Mouse (Mus musculus) forebrain, embryonic 10.5 days (tissue): ENCODE results near the gene Spns1. TPM values are rescaled to one million over a fixed set of nuclear protein-coding genes. Genes with fewer than 3 reads are reported as not detected.

ENCODE experiments used
- DNase-seq: peaks from one replicate; pipeline ENCODE4 v3.0.0-alpha.2; 2017; ENCODE audit warnings: low spot score; ENCODE audit errors: extremely low spot score
- H3K27ac ChIP-seq: fragments of 300-500 bp; sonication (generic); 2 replicates; pipeline ENCODE4 v1.5.1; 2016; ENCODE audit warnings: mild to moderate bottlenecking
- H3K27me3 ChIP-seq: fragments of 300-500 bp; sonication (generic); 2 replicates; pipeline ENCODE4 v1.6.1; 2016; ENCODE audit warnings: mild to moderate bottlenecking; ENCODE audit not compliant: poor library complexity, severe bottlenecking
- H3K36me3 ChIP-seq: fragments of 300-500 bp; sonication (generic); replicated peaks from 2 replicates; pipeline ENCODE4 v1.6.1; 2016; ENCODE audit warnings: mild to moderate bottlenecking, moderate library complexity
- H3K4me1 ChIP-seq: fragments of 300-500 bp; sonication (generic); 2 replicates; pipeline ENCODE4 v1.6.1; 2016
- H3K4me3 ChIP-seq: fragments of 300-500 bp; sonication (generic); 2 replicates; pipeline ENCODE4 v1.5.1; 2016; ENCODE audit warnings: mild to moderate bottlenecking, moderate library complexity
- H3K9me3 ChIP-seq: fragments of 300-500 bp; sonication (generic); 2 replicates; pipeline ENCODE4 v1.6.1; 2016; ENCODE audit warnings: mild to moderate bottlenecking, moderate library complexity
- WGBS: fragments of 180-500 bp; shearing (Covaris S2); methylation state at CpG from one replicate; pipeline ENCODE4 v1.1.7; 2016; 5-methylcytosine and 5-hydroxymethylcytosine counted together
- polyA plus RNA-seq: library from polyadenylated mRNA; unstranded; fragments of >200 nt; fragmentation: Nextera tagmentation; extraction: Ambion mirVana; gene quantifications from 2 replicates; pipeline ENCODE4 v1.2.1, GENCODE M21; 2016

Spns1 gene
- polyA plus RNA-seq, 1 experiment from 2014 or later: 68.6 TPM

DNA sequence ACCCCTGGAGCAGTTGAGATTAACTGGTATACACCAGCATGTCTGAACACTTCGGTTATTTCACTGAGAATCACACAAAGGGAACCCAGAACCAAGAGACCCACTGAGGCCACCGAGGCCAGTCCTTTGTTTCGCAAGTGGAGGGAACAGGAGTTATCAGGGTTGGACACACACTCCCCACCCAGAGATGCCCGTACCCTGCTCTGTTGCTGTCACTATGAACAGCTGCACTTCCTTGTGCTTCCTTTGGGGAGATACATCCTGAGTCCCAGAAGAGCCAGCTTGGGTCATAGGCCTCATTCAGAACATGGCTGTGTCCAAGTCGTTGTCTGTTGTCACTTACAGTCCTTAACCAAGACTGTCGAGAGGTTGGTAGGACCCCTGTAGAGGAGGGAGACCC lies 14.2 kb downstream of the Spns1 start:
- no peak for DNase-seq
- H3K27me3 ChIP-seq: no peaks in the 10 kb centered on the region
- H3K4me3 ChIP-seq: no peak overlapping the region
- H3K27ac ChIP-seq: no peak overlapping the region
- 86% methylated on average over 6 of the region's 6 CpGs for WGBS
- no peaks in the 10 kb centered on the region for H3K4me1 ChIP-seq
- H3K36me3 ChIP-seq: peaks cover 15% of the 10 kb centered on the region; the same call in 1 of the 2 replicates
- no peaks in the 10 kb centered on the region for H3K9me3 ChIP-seq

DNA sequence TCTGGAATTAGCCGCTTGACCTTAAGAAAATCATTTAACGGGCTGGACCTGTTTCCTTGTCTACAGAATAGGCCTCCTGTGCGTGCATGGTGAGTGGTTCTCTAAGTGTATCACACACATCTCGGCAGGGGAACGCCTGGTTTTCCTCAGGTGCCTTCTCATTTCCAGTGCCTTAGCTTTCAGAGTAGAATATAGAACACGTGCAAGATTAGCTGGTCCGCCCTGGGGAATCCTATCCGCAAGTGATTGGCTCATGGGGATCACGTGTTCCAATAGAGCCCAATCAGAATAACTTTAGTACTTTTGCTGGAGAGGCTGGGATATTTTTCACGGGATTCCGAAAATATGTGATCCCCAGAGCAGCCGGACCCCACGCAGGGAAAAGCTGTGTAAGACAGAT lies 18.2 kb downstream of the Spns1 start:
- H3K4me1 ChIP-seq: peaks cover 28% of the 10 kb centered on the region
- peaks cover 2% of the 10 kb centered on the region; the same call in 1 of the 2 replicates for H3K36me3 ChIP-seq
- WGBS: 83% methylated on average over 13 of the region's 13 CpGs
- DNase-seq: no peak
- H3K9me3 ChIP-seq: no peaks in the 10 kb centered on the region
- no peak overlapping the region for H3K27ac ChIP-seq
- no peaks in the 10 kb centered on the region for H3K27me3 ChIP-seq
- no peak overlapping the region for H3K4me3 ChIP-seq

DNA sequence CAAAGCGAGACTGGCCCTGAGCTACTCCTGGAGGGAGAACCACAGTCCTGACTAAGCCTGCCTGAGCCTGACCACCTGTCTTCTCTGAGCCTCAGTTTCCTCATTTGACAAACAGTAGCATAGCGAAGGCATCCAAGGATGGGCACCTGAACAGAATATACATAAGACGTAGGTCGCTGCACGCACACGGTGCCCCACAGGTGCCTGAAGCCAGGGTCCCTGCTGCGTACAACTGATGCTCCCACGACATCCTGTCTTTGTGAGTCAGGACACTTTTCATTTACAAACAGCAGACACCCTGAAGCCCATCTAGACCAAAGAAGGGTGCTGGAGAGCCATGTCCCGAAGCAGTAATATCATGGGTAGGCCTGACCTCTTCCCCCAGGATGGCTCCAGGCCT lies 18.8 kb downstream of the Spns1 start:
- H3K27me3 ChIP-seq: no peaks in the 10 kb centered on the region
- WGBS: 96% methylated on average over 9 of the region's 9 CpGs
- no peak for DNase-seq
- H3K4me3 ChIP-seq: no peak overlapping the region
- no peak overlapping the region for H3K27ac ChIP-seq
- H3K4me1 ChIP-seq: peaks cover 28% of the 10 kb centered on the region
- H3K36me3 ChIP-seq: no peaks in the 10 kb centered on the region
- no peaks in the 10 kb centered on the region for H3K9me3 ChIP-seq

DNA sequence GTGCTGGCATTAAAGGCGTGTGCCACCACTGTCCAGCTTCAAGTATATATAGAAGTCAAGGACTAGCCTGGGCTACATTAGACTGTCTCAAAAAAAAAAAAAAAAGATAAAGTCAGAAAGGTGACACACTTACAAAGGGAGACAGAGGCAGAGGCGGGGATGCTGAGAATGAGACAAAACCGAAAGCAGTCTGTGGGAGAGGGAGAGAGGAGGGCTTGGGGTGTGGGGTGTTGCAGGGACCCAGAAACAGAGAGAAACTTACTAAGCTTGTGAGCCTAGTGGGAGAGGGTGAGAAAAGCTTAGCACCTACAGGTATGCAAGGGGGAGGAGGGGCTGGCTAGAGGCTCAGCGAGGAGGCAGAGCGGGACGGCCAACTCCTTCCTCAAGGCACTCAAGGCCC lies 19.4 kb downstream of the Spns1 start:
- no peak overlapping the region for H3K27ac ChIP-seq
- no peak for DNase-seq
- H3K27me3 ChIP-seq: no peaks in the 10 kb centered on the region
- whole genome bisulfite sequencing: 94% methylated on average over 6 of the region's 6 CpGs
- no peaks in the 10 kb centered on the region for H3K36me3 ChIP-seq
- H3K9me3 ChIP-seq: no peaks in the 10 kb centered on the region
- no peak overlapping the region for H3K4me3 ChIP-seq
- peaks cover 28% of the 10 kb centered on the region for H3K4me1 ChIP-seq

DNA sequence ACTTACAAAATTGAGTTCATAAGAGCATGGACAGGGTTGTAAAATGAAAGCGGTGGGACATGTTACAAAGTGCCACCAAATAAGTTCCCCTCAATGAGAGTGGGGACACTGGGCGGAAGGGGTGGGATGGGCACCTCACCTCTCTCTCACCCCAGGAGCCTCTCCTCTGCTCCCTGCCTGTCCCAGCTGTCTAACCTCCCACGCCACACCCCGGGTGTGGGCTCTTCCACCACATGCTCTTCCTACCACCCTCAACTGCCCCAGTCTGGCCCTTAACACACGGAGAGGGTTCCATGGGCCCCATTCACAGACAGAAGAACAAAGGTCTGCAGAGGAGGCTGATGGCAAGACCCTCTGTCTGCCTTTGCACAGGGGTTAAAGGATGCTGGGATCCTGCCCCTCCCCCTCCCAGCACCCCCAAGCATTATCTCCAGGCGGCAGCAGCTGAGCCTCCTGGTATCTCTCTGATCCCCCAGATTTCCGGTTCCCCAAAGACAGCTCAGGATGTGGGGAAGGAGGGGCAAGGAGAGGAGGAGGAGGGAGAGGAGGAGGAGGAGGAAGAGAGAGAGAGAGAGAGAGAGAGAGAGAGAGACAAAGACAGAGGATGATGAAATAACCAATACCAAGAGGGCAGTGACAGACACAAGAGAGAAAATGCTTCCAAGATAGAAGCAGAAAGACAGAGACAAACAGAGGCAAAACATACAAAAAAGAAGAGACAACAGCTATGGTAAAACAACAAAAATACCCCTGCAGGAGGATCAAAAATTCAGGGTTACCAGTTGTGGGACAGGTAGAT lies 20.3 kb downstream of the Spns1 start:
- no peaks in the 10 kb centered on the region for H3K9me3 ChIP-seq
- WGBS: 47% methylated on average over 7 of the region's 7 CpGs
- no peaks in the 10 kb centered on the region for H3K27me3 ChIP-seq
- H3K4me3 ChIP-seq: no peak overlapping the region
- H3K4me1 ChIP-seq: peaks cover 28% of the 10 kb centered on the region
- peak overlapping the region; percentile 62 for H3K27ac ChIP-seq
- H3K36me3 ChIP-seq: no peaks in the 10 kb centered on the region
- no peak for DNase-seq

DNA sequence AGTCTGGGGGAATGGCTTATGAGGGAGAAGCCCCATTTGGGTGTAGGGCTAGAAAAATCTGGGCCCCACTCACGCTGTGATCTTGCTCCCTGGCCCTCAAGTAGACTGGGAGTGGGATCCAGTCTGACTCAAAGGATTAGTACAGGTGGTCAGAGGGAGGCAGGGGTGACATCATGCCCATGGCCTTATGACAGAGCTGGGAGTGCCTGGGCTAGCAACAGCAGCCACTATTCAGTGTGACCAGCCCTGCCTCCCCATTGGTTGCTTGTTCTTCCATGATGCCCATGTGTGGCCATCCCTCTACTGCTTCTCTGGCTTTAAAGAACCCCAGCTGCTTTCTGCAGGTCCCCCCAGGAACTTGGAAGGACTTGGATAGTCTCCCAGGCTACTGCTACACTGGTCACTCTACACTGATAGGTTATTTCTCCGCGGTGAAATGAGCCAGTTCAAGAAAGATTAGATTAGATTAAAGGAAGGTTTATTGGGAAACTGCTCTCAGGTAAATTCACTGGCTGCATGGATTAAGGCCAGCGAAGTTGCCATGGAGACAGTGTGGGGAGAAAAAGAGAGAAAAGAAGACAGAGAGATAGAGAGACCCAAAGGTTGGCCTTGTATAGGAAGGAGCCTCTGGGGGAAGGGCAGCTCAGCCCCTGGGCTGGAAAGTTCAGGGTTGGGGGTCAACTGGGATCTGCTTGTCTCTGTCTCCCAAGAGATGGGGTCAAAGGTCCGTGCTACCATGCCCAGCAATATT lies 21.2 kb downstream of the Spns1 start:
- Histone ChIP-seq H3K27me3 (no peaks in the 10 kb centered on the region), H3K4me3 (no peak overlapping the region), H3K27ac (no peak overlapping the region), H3K9me3 (no peaks in the 10 kb centered on the region), H3K36me3 (no peaks in the 10 kb centered on the region), H3K4me1 (peaks cover 35% of the 10 kb centered on the region)
- DNase-seq: no peak
- 50% methylated on average over 5 of the region's 5 CpGs for WGBS

DNA sequence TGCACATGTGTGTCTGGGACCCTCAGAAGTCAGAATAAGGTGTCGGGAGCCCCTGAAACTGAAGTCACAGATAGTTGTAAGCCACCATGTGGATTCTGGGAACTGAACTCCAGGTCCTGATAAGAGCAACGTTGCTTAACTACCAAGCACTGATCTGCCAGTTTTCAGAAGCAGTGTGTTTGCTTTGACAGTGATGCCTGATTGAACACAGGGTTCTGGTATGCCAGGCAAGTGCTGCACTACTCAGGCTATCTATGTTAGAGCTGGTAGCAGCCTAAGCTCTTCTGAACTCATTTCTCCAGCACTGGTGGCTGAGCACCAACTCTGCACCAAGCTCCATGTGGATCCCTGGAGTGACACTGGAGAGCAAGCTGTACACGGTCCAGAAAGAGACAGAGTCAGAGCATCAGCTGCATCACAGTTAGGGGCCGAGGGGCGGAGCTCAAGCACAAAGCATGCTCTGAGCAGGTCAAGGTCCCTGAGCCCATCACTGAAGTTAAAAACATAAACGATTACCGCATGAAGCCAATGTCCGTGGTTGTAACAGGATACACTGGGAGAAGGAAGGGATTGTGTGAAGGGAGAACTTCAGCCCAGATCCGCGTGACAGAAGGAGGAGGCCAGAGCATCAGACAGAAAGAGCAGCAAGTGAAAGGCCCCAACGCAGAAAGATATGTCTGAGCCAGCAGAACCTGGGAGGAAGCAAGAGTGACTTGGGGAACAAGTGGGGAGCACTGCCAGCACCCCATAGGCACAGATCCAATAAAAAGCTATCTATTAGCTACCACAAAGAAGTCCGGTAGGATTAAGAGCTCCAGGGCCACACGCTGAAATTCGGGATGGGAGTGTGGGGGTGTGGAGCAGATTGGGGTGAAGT lies 22.3 kb downstream of the Spns1 start:
- WGBS: 58% methylated on average over 14 of the region's 14 CpGs
- Histone ChIP-seq H3K27me3 (no peaks in the 10 kb centered on the region), H3K4me3 (no peak overlapping the region), H3K27ac (0 out of 2 replicates have a peak overlapping the region, but pooled peaks have one; percentile 17), H3K9me3 (no peaks in the 10 kb centered on the region), H3K36me3 (no peaks in the 10 kb centered on the region), H3K4me1 (peaks cover 35% of the 10 kb centered on the region)
- DNase-seq: no peak

DNA sequence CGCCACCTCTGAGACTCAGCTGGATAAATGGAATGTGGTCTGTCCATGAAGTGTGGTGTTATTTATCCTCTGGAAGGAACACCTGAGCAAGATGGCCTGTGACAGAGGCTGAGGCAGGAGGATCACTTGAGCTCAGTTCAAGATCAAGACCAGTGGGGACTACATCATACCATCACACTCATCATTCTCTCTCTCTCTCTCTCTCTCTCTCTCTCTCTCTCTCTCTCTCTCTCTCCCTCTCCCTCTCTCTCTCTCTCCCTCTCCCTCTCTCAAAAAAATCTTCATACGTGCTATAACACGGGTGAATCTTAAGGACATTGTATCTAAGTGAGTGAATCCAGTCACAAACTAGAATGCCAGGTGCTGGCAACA lies 23.3 kb downstream of the Spns1 start:
- 97% methylated on average over 3 of the region's 3 CpGs for WGBS
- no peaks in the 10 kb centered on the region for H3K27me3 ChIP-seq
- no peaks in the 10 kb centered on the region for H3K9me3 ChIP-seq
- no peak overlapping the region for H3K27ac ChIP-seq
- no peaks in the 10 kb centered on the region for H3K36me3 ChIP-seq
- no peak overlapping the region for H3K4me3 ChIP-seq
- peaks cover 35% of the 10 kb centered on the region for H3K4me1 ChIP-seq
- no peak for DNase-seq

DNA sequence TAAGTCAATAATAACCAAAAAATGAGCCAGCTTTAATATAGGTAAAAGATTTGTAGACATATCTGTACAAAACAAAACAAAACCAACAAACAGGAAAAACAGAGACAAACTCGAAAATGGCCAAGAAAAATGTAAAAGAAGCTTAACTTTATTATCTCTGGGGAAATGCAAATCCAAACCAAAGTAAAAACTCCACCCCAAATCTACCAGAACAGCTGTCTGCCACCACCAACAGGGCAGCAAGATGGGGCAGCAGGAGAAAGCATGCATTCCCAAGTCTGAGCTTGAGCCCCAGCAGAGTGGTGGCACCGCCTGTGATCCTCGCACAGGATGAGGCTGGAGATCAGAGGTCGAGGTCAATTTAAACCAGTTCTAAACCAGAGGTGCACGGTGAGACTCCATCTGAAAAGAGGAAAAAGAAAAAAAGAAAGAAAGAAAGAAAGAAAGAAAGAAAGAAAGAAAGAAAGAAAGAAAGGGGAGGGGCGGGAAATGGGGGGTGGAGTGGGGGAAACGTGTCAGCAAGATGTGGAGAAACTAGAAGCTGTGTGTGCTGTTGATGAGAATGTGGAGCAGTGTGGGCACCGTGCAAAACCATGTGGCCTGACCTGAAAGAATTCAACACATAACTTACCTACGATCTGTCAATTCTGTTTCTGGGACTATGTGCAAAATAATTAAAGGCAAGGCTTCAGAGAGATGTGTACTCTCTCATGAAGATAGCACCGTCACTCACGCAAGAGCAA lies 23.8 kb downstream of the Spns1 start:
- no peaks in the 10 kb centered on the region for H3K36me3 ChIP-seq
- no peaks in the 10 kb centered on the region for H3K9me3 ChIP-seq
- H3K27ac ChIP-seq: no peak overlapping the region
- WGBS: 67% methylated on average over 11 of the region's 11 CpGs
- no peaks in the 10 kb centered on the region for H3K27me3 ChIP-seq
- H3K4me3 ChIP-seq: no peak overlapping the region
- peaks cover 35% of the 10 kb centered on the region for H3K4me1 ChIP-seq
- DNase-seq: no peak

DNA sequence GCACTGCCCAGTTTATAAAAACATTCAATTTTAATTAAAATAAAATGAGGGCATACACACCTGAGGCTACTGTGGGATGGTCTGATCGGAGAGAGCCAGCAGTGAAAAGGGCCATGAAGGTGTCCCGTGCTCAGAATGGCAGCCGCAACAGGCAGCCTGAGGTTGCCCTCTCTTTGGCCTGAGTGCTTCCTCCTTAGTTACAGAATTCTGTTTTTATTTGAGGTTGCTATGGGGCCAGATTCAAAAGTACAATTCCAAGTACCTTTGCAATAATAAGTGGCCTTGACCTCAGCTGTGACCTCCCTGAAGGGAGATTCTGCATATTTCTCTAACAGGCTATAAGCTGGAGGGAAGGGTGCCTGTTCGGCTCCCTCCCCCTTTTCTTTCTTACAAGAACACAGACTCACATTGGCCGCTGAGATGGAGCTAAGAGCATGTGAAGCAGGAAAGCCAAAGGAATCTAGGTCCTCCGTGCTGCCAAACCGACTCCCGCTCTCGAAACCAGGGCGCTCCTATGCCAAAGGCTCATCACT lies 25.8 kb downstream of the Spns1 start:
- 67% methylated on average over 10 of the region's 10 CpGs for WGBS
- Histone ChIP-seq H3K27me3 (no peaks in the 10 kb centered on the region), H3K9me3 (no peaks in the 10 kb centered on the region), H3K4me1 (peaks cover 28% of the 10 kb centered on the region), H3K4me3 (no peak overlapping the region), H3K27ac (no peak overlapping the region), H3K36me3 (no peaks in the 10 kb centered on the region)
- DNase-seq: no peak

DNA sequence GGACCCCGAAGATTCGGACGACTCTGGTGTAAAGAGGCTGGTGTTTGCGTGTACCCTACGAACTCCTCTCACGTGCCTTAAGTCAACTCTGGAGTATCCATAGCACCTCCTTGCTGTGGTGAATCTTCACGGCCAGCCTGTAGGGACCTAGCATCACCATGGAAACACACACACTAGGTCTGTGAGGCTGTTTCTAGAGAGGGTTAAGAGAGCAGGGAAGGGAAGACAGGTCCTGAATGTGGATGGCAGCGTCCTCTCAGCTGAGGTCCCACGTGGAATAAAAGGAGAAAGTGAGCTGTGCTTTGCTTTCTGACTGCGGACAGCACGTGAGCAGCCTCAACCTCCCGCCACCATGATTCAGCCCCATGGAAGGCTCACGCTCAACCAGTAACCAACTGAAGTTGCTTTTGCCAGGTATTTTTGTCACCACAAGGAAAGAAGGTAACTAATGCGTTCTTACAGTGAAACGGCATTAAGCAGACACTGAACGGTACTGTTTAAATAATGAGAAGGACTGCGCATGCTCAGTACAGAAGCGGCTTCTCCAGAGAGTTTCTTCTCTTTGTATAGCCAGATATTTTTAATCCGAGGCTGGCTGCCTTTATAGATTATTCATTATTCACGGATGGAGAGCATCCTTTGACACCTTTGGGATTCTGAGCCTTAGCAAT lies 26.4 kb downstream of the Spns1 start:
- peaks cover 22% of the 10 kb centered on the region for H3K4me1 ChIP-seq
- no peak overlapping the region for H3K27ac ChIP-seq
- no peaks in the 10 kb centered on the region for H3K9me3 ChIP-seq
- 72% methylated on average over 20 of the region's 20 CpGs for WGBS
- H3K36me3 ChIP-seq: no peaks in the 10 kb centered on the region
- H3K27me3 ChIP-seq: no peaks in the 10 kb centered on the region
- no peak overlapping the region for H3K4me3 ChIP-seq
- no peak for DNase-seq
